ENCODE assay signal across 24 mouse cellular contexts in genomic region chr19:6467374-6467979, GRCm38 (mm10). TPM values are rescaled to one million over a fixed set of nuclear protein-coding genes. Genes with fewer than 3 reads are reported as not detected.
DNase-seq lines count a peak whose midpoint lies in the region; ATAC-seq and TF ChIP-seq lines count a peak whose summit lies in the region.
"Had no signal": no experiment of that assay in that cellular context is flagged by ENCODE, and none has a peak within 500 bp of the region (broad histone marks: within the 10 kb centered on the region; RNA-seq: fewer than 3 reads in every experiment).

No protein-coding gene starts in this region.

- peak; percentile 67 to 71; a peak in 3 of 4 replicates for TF ChIP-seq EP300 in MEL (IDR thresholded peaks at IDR 0.05; ENCODE audit: low read depth in 1 of 2, low read length in 2 of 2)

- H3K9me3 ChIP-seq in midbrain, embryonic 11.5 days (ENCODE audit: control insufficient read depth, low read length) = no peaks in the 10 kb centered on the region
- H3K9me3 ChIP-seq in midbrain, embryonic 13.5 days = no peaks in the 10 kb centered on the region
- H3K9me3 ChIP-seq in MEL (replicated peaks; ENCODE audit: insufficient read depth, low read length) = no peaks in the 10 kb centered on the region
- H3K9me3 ChIP-seq in kidney, embryonic 14.5 days (ENCODE audit: control insufficient read depth, low read length) = no peaks in the 10 kb centered on the region; the same call in 1 of the 2 replicates
- H3K9me3 ChIP-seq: embryonic facial prominence, embryonic 12.5 days; forebrain, embryonic 13.5 days; forebrain, embryonic 15.5 days had no signal

- TF ChIP-seq CTCF in MEL (IDR thresholded peaks at IDR 0.05 in 2 of 3, conservative IDR thresholded peaks at IDR 0.05 in 1 of 3; ENCODE audit: control insufficient read depth in 1 of 3, insufficient read depth in 1 of 3, low read depth in 2 of 3, low read length in 3 of 3, poor library complexity in 1 of 3, severe bottlenecking in 1 of 3) = no peak

- H3K4me3 ChIP-seq in midbrain, embryonic 11.5 days (ENCODE audit: low read depth, low read length) = no peak overlapping the region
- H3K4me3 ChIP-seq in midbrain, embryonic 13.5 days (replicated peaks) = no peak overlapping the region
- no peak overlapping the region for H3K4me3 ChIP-seq in MEL (ENCODE audit: control insufficient read depth in 1 of 2, insufficient read depth in 1 of 2, low read depth in 2 of 2, low read length in 2 of 2)
- H3K4me3 ChIP-seq in kidney, embryonic 14.5 days (ENCODE audit: low read length) = no peak overlapping the region
- H3K4me3 ChIP-seq: embryonic facial prominence, embryonic 10.5 days; embryonic facial prominence, embryonic 12.5 days; forebrain, embryonic 13.5 days; forebrain, embryonic 15.5 days had no signal

- no peak for ATAC-seq in midbrain, embryonic 11.5 days (ENCODE audit: low FRiP score)
- ATAC-seq in midbrain, embryonic 13.5 days = no peak
- no peak for ATAC-seq in kidney, embryonic 14.5 days (ENCODE audit: low FRiP score, low TSS enrichment)
- ATAC-seq: activated CD4-positive, CD25-positive, alpha-beta regulatory T cell, adult 4 months; CD4-positive, CD25-positive, alpha-beta regulatory T cell, adult 4 months; forebrain, embryonic 13.5 days; forebrain, embryonic 15.5 days; forebrain, postnatal 0 days; Patski had no signal

- H3K4me2 ChIP-seq in midbrain, embryonic 11.5 days = no peak overlapping the region
- no peak overlapping the region for H3K4me2 ChIP-seq in midbrain, embryonic 13.5 days (replicated peaks)
- no peak overlapping the region for H3K4me2 ChIP-seq in kidney, embryonic 14.5 days (replicated peaks; ENCODE audit: low read depth, low read length)
- H3K4me2 ChIP-seq: embryonic facial prominence, embryonic 12.5 days; forebrain, embryonic 13.5 days; forebrain, embryonic 15.5 days had no signal

- H3K36me3 ChIP-seq in midbrain, embryonic 11.5 days (ENCODE audit: control insufficient read depth, insufficient read depth, low read length) = no peaks in the 10 kb centered on the region
- H3K36me3 ChIP-seq in midbrain, embryonic 13.5 days = peaks cover 16% of the 10 kb centered on the region
- H3K36me3 ChIP-seq in MEL (ENCODE audit: control insufficient read depth in 1 of 2, insufficient read depth in 2 of 2, low read length in 2 of 2) = peaks cover 0 to 7% of the 10 kb centered on the region in 2 experiments; a peak in 2 of 4 replicates
- no peaks in the 10 kb centered on the region for H3K36me3 ChIP-seq in kidney, embryonic 14.5 days (ENCODE audit: control insufficient read depth, insufficient read depth, low read length)
- H3K36me3 ChIP-seq: embryonic facial prominence, embryonic 10.5 days; embryonic facial prominence, embryonic 12.5 days; G1E had no signal

- peaks cover 17% of the 10 kb centered on the region for H3K4me1 ChIP-seq in midbrain, embryonic 11.5 days (ENCODE audit: control insufficient read depth, insufficient read depth, low read length)
- H3K4me1 ChIP-seq in midbrain, embryonic 13.5 days (replicated peaks) = peaks cover 46% of the 10 kb centered on the region
- H3K4me1 ChIP-seq in MEL (ENCODE audit: control insufficient read depth in 1 of 2, insufficient read depth in 2 of 2, low read length in 2 of 2) = peaks cover 2 to 27% of the 10 kb centered on the region in 2 experiments; a peak in 3 of 4 replicates
- peaks cover 16% of the 10 kb centered on the region; the same call in 1 of the 2 replicates for H3K4me1 ChIP-seq in kidney, embryonic 14.5 days (ENCODE audit: control insufficient read depth, insufficient read depth, low read length)

- H3K9ac ChIP-seq in midbrain, embryonic 11.5 days (ENCODE audit: low read length) = no peak overlapping the region
- no peak overlapping the region for H3K9ac ChIP-seq in midbrain, embryonic 13.5 days (replicated peaks)
- no peak overlapping the region for H3K9ac ChIP-seq in MEL (ENCODE audit: control insufficient read depth, low read depth, low read length, poor library complexity, severe bottlenecking)
- H3K9ac ChIP-seq in kidney, embryonic 14.5 days (ENCODE audit: low read depth, low read length) = no peak overlapping the region
- H3K9ac ChIP-seq: embryonic facial prominence, embryonic 12.5 days; forebrain, embryonic 13.5 days; forebrain, embryonic 15.5 days; forebrain, postnatal 0 days had no signal

- no peaks in the 10 kb centered on the region for H3K27me3 ChIP-seq in midbrain, embryonic 11.5 days (ENCODE audit: control insufficient read depth, insufficient read depth, low read length)
- no peaks in the 10 kb centered on the region for H3K27me3 ChIP-seq in midbrain, embryonic 13.5 days
- no peaks in the 10 kb centered on the region for H3K27me3 ChIP-seq in MEL (ENCODE audit: control insufficient read depth in 1 of 2, insufficient read depth in 2 of 2, low read length in 2 of 2)
- no peaks in the 10 kb centered on the region for H3K27me3 ChIP-seq in kidney, embryonic 14.5 days (ENCODE audit: control insufficient read depth, insufficient read depth, low read length)
- H3K27me3 ChIP-seq: forebrain, embryonic 13.5 days; forebrain, embryonic 15.5 days had no signal

- WGBS in midbrain, embryonic 11.5 days = 86% methylated on average over 15 of the region's 15 CpGs
- WGBS in midbrain, embryonic 13.5 days = 89% methylated on average over 15 of the region's 15 CpGs
- 90% methylated on average over 15 of the region's 15 CpGs for WGBS in kidney, embryonic 14.5 days

- TF ChIP-seq RAD21 in MEL (IDR thresholded peaks at IDR 0.05; ENCODE audit: low read depth, low read length) = no peak

- TF ChIP-seq POLR2A in MEL (IDR thresholded peaks at IDR 0.05; ENCODE audit: control insufficient read depth in 1 of 2, insufficient read depth in 1 of 2, low read depth in 1 of 2, low read length in 2 of 2, poor library complexity in 1 of 2) = no peak

- H3K27ac ChIP-seq in midbrain, embryonic 11.5 days (ENCODE audit: low read depth, low read length) = no peak overlapping the region
- H3K27ac ChIP-seq in midbrain, embryonic 13.5 days = no peak overlapping the region
- H3K27ac ChIP-seq in MEL (ENCODE audit: control insufficient read depth, low read depth, low read length) = peak overlapping the region; percentile 19; the same call in 1 of the 2 replicates
- no peak overlapping the region for H3K27ac ChIP-seq in kidney, embryonic 14.5 days (ENCODE audit: low read depth, low read length)
- H3K27ac ChIP-seq: embryonic facial prominence, embryonic 10.5 days; embryonic facial prominence, embryonic 12.5 days; forebrain, embryonic 13.5 days; forebrain, embryonic 15.5 days had no signal

- peak; percentile 72 for DNase-seq in midbrain, embryonic 11.5 days (ENCODE audit: low spot score, missing footprints)
- DNase-seq in MEL (ENCODE audit: low read depth, low spot score) = peak; percentile 71
- peak; percentile 53 for DNase-seq in retina, embryonic 14.5 days (ENCODE audit: low spot score)
- DNase-seq in yolk sac, embryonic 10.5 days (ENCODE audit: low spot score) = no peak
- DNase-seq: adrenal gland, adult 8-10 months; adrenal gland, postnatal 14 days; adrenal gland, postnatal 36 days; B cell, adult 2 months; cerebellum, adult 11-12 months; cerebellum, adult 2 months; cerebellum, adult 9-10 months; cerebellum, postnatal 10 days; cerebellum, postnatal 25 days; forebrain, postnatal 0 days had no signal

- H3K79me2 ChIP-seq in MEL (ENCODE audit: control insufficient read depth, insufficient read depth, low read length, poor library complexity) = no peaks in the 10 kb centered on the region

TF ChIP-seq in MEL, 35 proteins besides CTCF, POLR2A, EP300 and RAD21:
- TF ChIP-seq TAL1 (IDR thresholded peaks at IDR 0.05; ENCODE audit: low read length) (peak; percentile 52), JUND (IDR thresholded peaks at IDR 0.05; ENCODE audit: low read depth, low read length) (no peak), SIN3A (IDR thresholded peaks at IDR 0.05; ENCODE audit: low read length) (peak; percentile 34; the same call in 1 of the 2 replicates), RCOR1 (IDR thresholded peaks at IDR 0.05; ENCODE audit: low read depth, low read length) (peak; percentile 44; the same call in 1 of the 2 replicates), MAZ (IDR thresholded peaks at IDR 0.05; ENCODE audit: low read depth, low read length) (no peak), BHLHE40 (IDR thresholded peaks at IDR 0.05; ENCODE audit: borderline replicate concordance, low read depth, low read length) (peak; percentile 82; the same call in 1 of the 2 replicates), TCF12 (IDR thresholded peaks at IDR 0.05; ENCODE audit: low read depth, low read length) (peak; percentile 67), ETS1 (IDR thresholded peaks at IDR 0.05; ENCODE audit: low read depth, low read length) (peak; percentile 79), GATA1 (IDR thresholded peaks at IDR 0.05; ENCODE audit: low read depth, low read length) (peak; percentile 73), MAFK (IDR thresholded peaks at IDR 0.05; ENCODE audit: borderline replicate concordance, low read depth, low read length) (no peak), NRF1 (IDR thresholded peaks at IDR 0.05; ENCODE audit: insufficient read depth, low read depth, low read length, poor library complexity, severe bottlenecking) (peak; percentile 61)

RNA-seq across cellular contexts. Expression of gene Nrxn2, which starts 48.9 kb away (rescaled TPM):
- polyA plus RNA-seq in midbrain, embryonic 11.5 days (2014; fragmentation: Nextera tagmentation; extraction: Ambion mirVana) = 9.2 and 9.5 TPM in 2 replicates
- polyA plus RNA-seq in midbrain, embryonic 13.5 days (2015; fragmentation: Nextera tagmentation; extraction: Ambion mirVana) = 20.7 and 24.3 TPM in 2 replicates
- 0.07 and 0.39 TPM in 2 replicates for total RNA-seq in MEL (2012; rRNA removed)
- polyA plus RNA-seq in MEL (2012; ENCODE audit: insufficient read depth in 1 of 2, insufficient read length in 2 of 2, low read depth in 1 of 2, low replicate concordance in 2 of 2, missing spikeins in 1 of 2) = under 1 TPM in 1 of 2 experiments, not detected in 1; 0.42 TPM
- polyA plus RNA-seq in kidney, embryonic 14.5 days (2014; fragmentation: Nextera tagmentation; extraction: Ambion mirVana) = 5.4 and 8.4 TPM in 2 replicates
- polyA plus RNA-seq: CD4-positive, CD25-positive, alpha-beta regulatory T cell, adult 4 months; Patski had no signal
